Mouse (Mus musculus) stomach, postnatal 0 days (tissue): ENCODE data around the gene Tnfrsf17.

Experiments
- CTCF ChIP-seq: IDR thresholded peaks from 2 replicates; pipeline ENCODE4 v1.5.1; 2016; ENCODE audit warnings: antibody characterized with exemption, low read depth, mild to moderate bottlenecking, moderate library complexity
- EP300 ChIP-seq: optimal IDR thresholded peaks from 2 replicates; pipeline ENCODE3; 2016; ENCODE audit warnings: antibody characterized with exemption

DNA sequence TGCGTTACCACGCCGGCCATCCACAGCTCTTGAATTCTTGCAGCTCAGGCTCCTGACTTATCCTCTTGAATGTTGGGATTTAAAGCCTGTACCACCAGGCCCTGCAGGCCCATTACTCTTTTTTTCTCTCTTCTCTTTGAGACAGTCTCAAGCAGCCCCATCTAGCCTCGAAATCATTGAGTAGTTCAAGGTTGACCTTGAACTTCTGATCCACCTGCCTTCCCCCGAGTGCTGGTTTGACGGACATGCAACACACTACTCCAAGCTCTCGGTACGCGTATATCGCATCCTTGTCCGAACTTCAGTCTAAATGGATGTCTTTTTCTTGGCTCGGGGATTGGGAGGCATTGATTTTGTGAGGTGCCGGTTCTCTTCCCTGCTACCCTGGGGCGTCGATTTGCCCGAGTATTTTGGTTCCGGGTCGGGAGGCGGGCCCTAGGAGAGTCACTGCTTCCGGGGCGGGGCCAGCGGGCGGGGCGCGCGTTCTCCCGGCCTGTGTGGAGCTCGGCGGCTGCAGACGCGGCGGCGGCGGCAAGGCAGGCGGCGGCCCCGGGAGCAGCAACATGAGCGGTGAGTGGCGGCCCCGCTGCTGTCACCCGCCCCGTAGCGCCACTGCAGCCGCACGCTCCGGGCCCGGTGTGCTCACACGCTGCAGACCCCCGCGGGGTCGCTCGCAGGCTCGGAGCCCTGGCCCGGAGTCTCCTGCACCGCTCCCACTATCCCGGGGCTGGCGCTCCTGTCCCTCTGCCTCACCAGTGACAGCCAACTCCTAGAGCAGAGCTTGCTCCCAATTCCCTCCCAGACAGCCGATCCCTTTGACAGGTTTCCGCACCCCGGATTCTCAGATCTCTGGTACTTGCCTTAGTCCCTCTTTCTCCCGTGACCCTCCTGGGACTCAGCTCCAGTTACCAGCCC lies 9.1 kb downstream of the Tnfrsf17 start, which contains the start of gene Snx29:
- TF ChIP-seq CTCF, result 0 out of 2 replicates have a peak, but pooled peaks have one; percentile 13
- no peak for TF ChIP-seq EP300
